Mouse (Mus musculus) intestine, embryonic 15.5 days (tissue): Measurements from ENCODE around the gene Slc12a6. TPM values are rescaled to one million over a fixed set of nuclear protein-coding genes. Genes with fewer than 3 reads are reported as not detected.

Experiments used
- ATAC-seq: fragments of 200-750 bp; cut with Nextera tagmentation; 2 replicates; pipeline ENCODE4 v1.8.0; 2017; ENCODE audit warnings: moderate TSS enrichment, moderate library complexity
- H3K27ac ChIP-seq: fragments of 300-500 bp; sonication (generic); 2 replicates; pipeline ENCODE4 v1.5.1; 2015; ENCODE audit warnings: mild to moderate bottlenecking, inconsistent platforms
- H3K27me3 ChIP-seq: fragments of 300-500 bp; sonication (generic); replicated peaks from 2 replicates; pipeline ENCODE4 v1.6.1; 2015; ENCODE audit warnings: inconsistent platforms
- H3K36me3 ChIP-seq: fragments of 300-500 bp; sonication (generic); 2 replicates; pipeline ENCODE4 v1.6.1; 2015; ENCODE audit warnings: inconsistent platforms
- H3K4me1 ChIP-seq: fragments of 300-500 bp; sonication (generic); replicated peaks from 2 replicates; pipeline ENCODE4 v1.6.1; 2015; ENCODE audit warnings: inconsistent platforms
- H3K4me2 ChIP-seq: fragments of 300-500 bp; sonication (generic); replicated peaks from 2 replicates; pipeline ENCODE4 v1.6.1; 2015; ENCODE audit warnings: mild to moderate bottlenecking, inconsistent platforms
- H3K4me3 ChIP-seq: fragments of 300-500 bp; sonication (generic); replicated peaks from 2 replicates; pipeline ENCODE4 v1.5.1; 2015; ENCODE audit warnings: inconsistent platforms
- H3K9ac ChIP-seq: fragments of 300-500 bp; sonication (generic); 2 replicates; pipeline ENCODE4 v1.6.1; 2015; ENCODE audit warnings: inconsistent platforms
- H3K9me3 ChIP-seq: fragments of 300-500 bp; sonication (generic); 2 replicates; pipeline ENCODE4 v1.6.1; 2016; ENCODE audit warnings: inconsistent platforms
- WGBS: fragments of 180-500 bp; shearing (Covaris S2); methylation state at CpG from one replicate; pipeline ENCODE4 v1.1.7; 2015; 5-methylcytosine and 5-hydroxymethylcytosine counted together
- polyA plus RNA-seq: library from polyadenylated mRNA; unstranded; fragments of >200 nt; fragmentation: Nextera tagmentation; extraction: Ambion mirVana; gene quantifications from 2 replicates; pipeline ENCODE4 v1.2.1, GENCODE M21; 2015

The Slc12a6 gene
- polyA plus RNA-seq, 1 experiment from 2014 or later = 13.8 TPM

GRCm38 (mm10) chr2:112348246-112348645 is 82.6 kb downstream of the Slc12a6 start:
- H3K27ac ChIP-seq = no peak overlapping the region
- no peaks in the 10 kb centered on the region for H3K4me1 ChIP-seq
- no peak for ATAC-seq
- no peaks in the 10 kb centered on the region for H3K9me3 ChIP-seq
- no peaks in the 10 kb centered on the region for H3K27me3 ChIP-seq
- peaks cover 3% of the 10 kb centered on the region; the same call in 1 of the 2 replicates for H3K36me3 ChIP-seq
- WGBS = 92% methylated on average over 3 of the region's 3 CpGs
- no peak overlapping the region for H3K4me2 ChIP-seq
- no peak overlapping the region for H3K4me3 ChIP-seq
- H3K9ac ChIP-seq = no peak overlapping the region

- WGBS = 89% methylated on average over 7 of the region's 7 CpGs
- Histone ChIP-seq H3K4me1 (no peaks in the 10 kb centered on the region), H3K4me3 (no peak overlapping the region), H3K9ac (no peak overlapping the region), H3K4me2 (no peak overlapping the region), H3K27me3 (no peaks in the 10 kb centered on the region), H3K9me3 (no peaks in the 10 kb centered on the region), H3K27ac (no peak overlapping the region), H3K36me3 (peaks cover 11% of the 10 kb centered on the region; the same call in 1 of the 2 replicates)
- no peak for ATAC-seq
Measured at GRCm38 (mm10) chr2:112353685-112354455, 88.2 kb downstream of the Slc12a6 start.

GRCm38 (mm10) chr2:112359611-112360010 is 94.0 kb downstream of the Slc12a6 start:
- no peak for ATAC-seq
- H3K27ac ChIP-seq = no peak overlapping the region
- no peaks in the 10 kb centered on the region for H3K4me1 ChIP-seq
- WGBS = 64% methylated on average over 2 of the region's 2 CpGs
- no peak overlapping the region for H3K4me2 ChIP-seq
- no peak overlapping the region for H3K4me3 ChIP-seq
- no peaks in the 10 kb centered on the region for H3K27me3 ChIP-seq
- no peak overlapping the region for H3K9ac ChIP-seq
- H3K36me3 ChIP-seq = peaks cover 23% of the 10 kb centered on the region; the same call in 1 of the 2 replicates
- H3K9me3 ChIP-seq = no peaks in the 10 kb centered on the region

GRCm38 (mm10) chr2:112360012-112360780 is 94.6 kb downstream of the Slc12a6 start:
- no peak for ATAC-seq
- Histone ChIP-seq H3K9ac (no peak overlapping the region), H3K9me3 (no peaks in the 10 kb centered on the region), H3K36me3 (peaks cover 24% of the 10 kb centered on the region; the same call in 1 of the 2 replicates), H3K4me2 (no peak overlapping the region), H3K4me1 (no peaks in the 10 kb centered on the region), H3K27ac (no peak overlapping the region), H3K4me3 (no peak overlapping the region), H3K27me3 (no peaks in the 10 kb centered on the region)
- WGBS = 80% methylated on average over 12 of the region's 12 CpGs

GRCm38 (mm10) chr2:112360781-112361169 is 95.2 kb downstream of the Slc12a6 start:
- Histone ChIP-seq H3K4me3 (no peak overlapping the region), H3K4me2 (no peak overlapping the region), H3K27ac (no peak overlapping the region), H3K36me3 (peaks cover 24% of the 10 kb centered on the region; the same call in 1 of the 2 replicates), H3K9ac (no peak overlapping the region), H3K9me3 (no peaks in the 10 kb centered on the region), H3K27me3 (no peaks in the 10 kb centered on the region), H3K4me1 (no peaks in the 10 kb centered on the region)
- no peak for ATAC-seq
- WGBS = 83% methylated on average over 2 of the region's 2 CpGs

- peak overlapping the region; percentile 87 for H3K9ac ChIP-seq
Measured at GRCm38 (mm10) chr2:112367222-112367621, 101.6 kb downstream of the Slc12a6 start.

GRCm38 (mm10) chr2:112367726-112368673 is 102.4 kb downstream of the Slc12a6 start, which contains the start of gene Emc4:
Emc4 (minus strand) TSS chr2:112368027.
- WGBS = 1% methylated on average over 46 of the region's 46 CpGs
- H3K27me3 ChIP-seq = no peaks in the 10 kb centered on the region
- H3K4me1 ChIP-seq = peaks cover 5% of the 10 kb centered on the region; the same call in 1 of the 2 replicates
- ATAC-seq = peak; percentile 95
- H3K4me2 ChIP-seq = peak within 1 kb of the TSS; percentile 85
- H3K9ac ChIP-seq = peak within 1 kb of the TSS; percentile 87
- peaks cover 7% of the 10 kb centered on the region; the same call in 1 of the 2 replicates for H3K36me3 ChIP-seq
- peak within 1 kb of the TSS; percentile 92 for H3K4me3 ChIP-seq
- no peaks in the 10 kb centered on the region for H3K9me3 ChIP-seq
- H3K27ac ChIP-seq = peak within 1 kb of the TSS; percentile 77

More at GRCm38 (mm10) chr2:112367222-112367621, 101.6 kb downstream of the Slc12a6 start:
- Histone ChIP-seq H3K9me3 (no peaks in the 10 kb centered on the region), H3K36me3 (peaks cover 11% of the 10 kb centered on the region; the same call in 1 of the 2 replicates), H3K27ac (no peak overlapping the region), H3K27me3 (no peaks in the 10 kb centered on the region), H3K4me1 (peaks cover 5% of the 10 kb centered on the region; the same call in 1 of the 2 replicates), H3K4me2 (peak overlapping the region; percentile 85), H3K4me3 (peak overlapping the region; percentile 92)
- 17% methylated on average over 15 of the region's 15 CpGs for WGBS
- peak; percentile 62 for ATAC-seq

- Histone ChIP-seq H3K9ac (no peak overlapping the region), H3K27me3 (no peaks in the 10 kb centered on the region), H3K36me3 (no peaks in the 10 kb centered on the region), H3K9me3 (no peaks in the 10 kb centered on the region), H3K27ac (no peak overlapping the region), H3K4me1 (peaks cover 5% of the 10 kb centered on the region; the same call in 1 of the 2 replicates), H3K4me3 (no peak overlapping the region), H3K4me2 (no peak overlapping the region)
- no peak for ATAC-seq
- 55% methylated on average over 5 of the region's 5 CpGs for WGBS
Measured at GRCm38 (mm10) chr2:112369941-112370340, 104.3 kb downstream of the Slc12a6 start.

GRCm38 (mm10) chr2:112373141-112373540 is 107.5 kb downstream of the Slc12a6 start:
- Histone ChIP-seq H3K4me1 (no peaks in the 10 kb centered on the region), H3K27me3 (no peaks in the 10 kb centered on the region), H3K9me3 (no peaks in the 10 kb centered on the region), H3K4me2 (no peak overlapping the region), H3K9ac (no peak overlapping the region), H3K4me3 (no peak overlapping the region), H3K27ac (no peak overlapping the region), H3K36me3 (no peaks in the 10 kb centered on the region)
- 58% methylated on average over 4 of the region's 4 CpGs for WGBS
- no peak for ATAC-seq

- Histone ChIP-seq H3K27me3 (no peaks in the 10 kb centered on the region), H3K27ac (no peak overlapping the region), H3K36me3 (no peaks in the 10 kb centered on the region), H3K4me1 (no peaks in the 10 kb centered on the region), H3K4me2 (no peak overlapping the region), H3K9me3 (no peaks in the 10 kb centered on the region), H3K9ac (no peak overlapping the region), H3K4me3 (no peak overlapping the region)
- 51% methylated on average over 5 of the region's 5 CpGs for WGBS
- ATAC-seq = no peak
Measured at GRCm38 (mm10) chr2:112374610-112375009, 109.0 kb downstream of the Slc12a6 start.

GRCm38 (mm10) chr2:112378973-112379898 is 113.6 kb downstream of the Slc12a6 start, which contains the start of gene Katnbl1:
Katnbl1 (plus strand) TSS chr2:112379211.
- peak; percentile 100 for ATAC-seq
- Histone ChIP-seq H3K4me3 (peak within 1 kb of the TSS; percentile 96), H3K36me3 (no peaks in the 10 kb centered on the region), H3K27ac (peak within 1 kb of the TSS; percentile 90), H3K27me3 (no peaks in the 10 kb centered on the region), H3K4me2 (peak within 1 kb of the TSS; percentile 66), H3K9ac (peak within 1 kb of the TSS; percentile 97), H3K4me1 (0 out of 2 replicates have a peak, but pooled peaks cover 3% of the 10 kb centered on the region), H3K9me3 (no peaks in the 10 kb centered on the region)
- under 1% methylated on average over 70 of the region's 72 CpGs for WGBS
